Mouse (Mus musculus) testis, adult 2 months (tissue): ENCODE data around the gene Rasa3. TPM values are rescaled to one million over a fixed set of nuclear protein-coding genes. Genes with fewer than 3 reads are reported as not detected.

Experiments
- H3K27ac ChIP-seq: fragments of 200-500 bp; 2 replicates; pipeline ENCODE4 v1.5.1; 2012; ENCODE audit warnings: low read depth, low read length; ENCODE audit not compliant: control insufficient read depth, insufficient read depth
- H3K27me3 ChIP-seq: fragments of 200-500 bp; 2 replicates; pipeline ENCODE4 v1.6.1; 2012; ENCODE audit warnings: mild to moderate bottlenecking, low read length, moderate library complexity; ENCODE audit not compliant: control insufficient read depth, insufficient read depth
- H3K36me3 ChIP-seq: fragments of 200-500 bp; 2 replicates; pipeline ENCODE4 v1.6.1; 2012; ENCODE audit warnings: mild to moderate bottlenecking, low read length; ENCODE audit not compliant: control insufficient read depth, insufficient read depth
- H3K4me1 ChIP-seq: fragments of 200-500 bp; 2 replicates; pipeline ENCODE4 v1.6.1; 2012; ENCODE audit warnings: low read length; ENCODE audit not compliant: control insufficient read depth, insufficient read depth
- H3K4me3 ChIP-seq: fragments of 200-500 bp; 2 replicates; pipeline ENCODE4 v1.5.1; 2012; ENCODE audit warnings: low read depth, mild to moderate bottlenecking, low read length, moderate library complexity, mixed read lengths; ENCODE audit not compliant: control insufficient read depth
- CTCF ChIP-seq: fragments of 200-500 bp; IDR thresholded peaks from 2 replicates; pipeline ENCODE4 v1.5.1; 2012; ENCODE audit warnings: low read depth, mild to moderate bottlenecking, inconsistent platforms, low read length, moderate library complexity; ENCODE audit not compliant: control insufficient read depth, insufficient read depth, insufficient replicate concordance
- POLR2A ChIP-seq: fragments of 200-500 bp; IDR thresholded peaks from 2 replicates; pipeline ENCODE4 v1.6.1; 2012; ENCODE audit warnings: low read depth, mild to moderate bottlenecking, inconsistent platforms, low read length, moderate library complexity; ENCODE audit not compliant: control insufficient read depth
- polyA plus RNA-seq: library from polyadenylated mRNA; depleted of rRNA; stranded (reverse); fragments of >200 nt; gene quantifications from 2 replicates; pipeline ENCODE4 v1.2.3, GENCODE M21; 2012

Rasa3 gene
- polyA plus RNA-seq, 1 experiment: 41.0 TPM

GRCm38 (mm10) chr8:13593340-13593739 is 84.1 kb downstream of the Rasa3 start:
- H3K27ac ChIP-seq: no peak overlapping the region
- H3K27me3 ChIP-seq: no peaks in the 10 kb centered on the region
- no peak for TF ChIP-seq POLR2A
- no peak for TF ChIP-seq CTCF
- no peak overlapping the region for H3K4me3 ChIP-seq
- H3K4me1 ChIP-seq: no peaks in the 10 kb centered on the region
- H3K36me3 ChIP-seq: no peaks in the 10 kb centered on the region

GRCm38 (mm10) chr8:13591246-13591645 is 86.2 kb downstream of the Rasa3 start:
- Histone ChIP-seq H3K4me1 (no peaks in the 10 kb centered on the region), H3K27me3 (no peaks in the 10 kb centered on the region), H3K27ac (no peak overlapping the region), H3K36me3 (no peaks in the 10 kb centered on the region), H3K4me3 (no peak overlapping the region)
- TF ChIP-seq CTCF (no peak), POLR2A (no peak)

GRCm38 (mm10) chr8:13589071-13589470 is 88.3 kb downstream of the Rasa3 start:
- Histone ChIP-seq H3K36me3 (no peaks in the 10 kb centered on the region), H3K4me1 (no peaks in the 10 kb centered on the region; the same call in 1 of the 2 replicates), H3K27me3 (no peaks in the 10 kb centered on the region), H3K27ac (no peak overlapping the region), H3K4me3 (no peak overlapping the region)
- no peak for TF ChIP-seq CTCF
- TF ChIP-seq POLR2A: no peak

GRCm38 (mm10) chr8:13584652-13585051 is 92.8 kb downstream of the Rasa3 start:
- Histone ChIP-seq H3K4me1 (no peaks in the 10 kb centered on the region; the same call in 1 of the 2 replicates), H3K27me3 (no peaks in the 10 kb centered on the region), H3K27ac (no peak overlapping the region), H3K4me3 (peak overlapping the region; percentile 79), H3K36me3 (peaks cover 2% of the 10 kb centered on the region)
- TF ChIP-seq POLR2A: no peak
- TF ChIP-seq CTCF: no peak

GRCm38 (mm10) chr8:13577869-13578268 is 99.5 kb downstream of the Rasa3 start:
- TF ChIP-seq POLR2A (no peak), CTCF (no peak)
- no peaks in the 10 kb centered on the region for H3K4me1 ChIP-seq
- H3K27me3 ChIP-seq: no peaks in the 10 kb centered on the region
- H3K27ac ChIP-seq: no peak overlapping the region
- H3K4me3 ChIP-seq: no peak overlapping the region
- H3K36me3 ChIP-seq: no peaks in the 10 kb centered on the region; the same call in 1 of the 2 replicates

- Histone ChIP-seq H3K27me3 (no peaks in the 10 kb centered on the region), H3K36me3 (no peaks in the 10 kb centered on the region), H3K4me1 (no peaks in the 10 kb centered on the region), H3K4me3 (no peak overlapping the region), H3K27ac (no peak overlapping the region)
- no peak for TF ChIP-seq POLR2A
- no peak for TF ChIP-seq CTCF
Measured at GRCm38 (mm10) chr8:13571999-13572398, 105.4 kb downstream of the Rasa3 start.

GRCm38 (mm10) chr8:13562118-13562517 is 115.3 kb downstream of the Rasa3 start, which contains the start of gene 1700029H14Rik:
TSS of gene 1700029H14Rik (minus strand) at chr8:13562461.
- H3K4me1 ChIP-seq: no peaks in the 10 kb centered on the region; the same call in 1 of the 2 replicates
- TF ChIP-seq CTCF (no peak), POLR2A (peak; percentile 94; the same call in 1 of the 2 replicates)
- H3K4me3 ChIP-seq: peak within 1 kb of the TSS; percentile 92

GRCm38 (mm10) chr8:13557526-13557925 is 119.9 kb downstream of the Rasa3 start:
- Histone ChIP-seq H3K36me3 (no peaks in the 10 kb centered on the region), H3K27ac (no peak overlapping the region), H3K4me1 (no peaks in the 10 kb centered on the region; the same call in 1 of the 2 replicates), H3K27me3 (no peaks in the 10 kb centered on the region), H3K4me3 (peak overlapping the region; percentile 63)
- TF ChIP-seq POLR2A: no peak
- TF ChIP-seq CTCF: no peak

More at GRCm38 (mm10) chr8:13562118-13562517, 115.3 kb downstream of the Rasa3 start, which contains the start of gene 1700029H14Rik:
- H3K36me3 ChIP-seq: no peaks in the 10 kb centered on the region
- H3K27me3 ChIP-seq: no peaks in the 10 kb centered on the region
- peak within 1 kb of the TSS; percentile 92 for H3K27ac ChIP-seq
